Mouse (Mus musculus) midbrain, embryonic 14.5 days (tissue): Measurements from ENCODE around the gene Rfc4. TPM values are rescaled to one million over a fixed set of nuclear protein-coding genes. Genes with fewer than 3 reads are reported as not detected.
"Not testable (repeated sequence)": the region's sequence is repeated elsewhere in the genome, so short reads cannot be mapped to it uniquely, and the experiment has no call there.

ENCODE experiments used
- ATAC-seq: fragments of 200-750 bp; cut with Nextera tagmentation; 2 replicates; pipeline ENCODE4 v1.8.0; 2017; ENCODE audit warnings: moderate number of reproducible peaks, moderate library complexity; ENCODE audit not compliant: low FRiP score, low TSS enrichment
- DNase-seq: peaks from one replicate; pipeline ENCODE4 v3.0.0-alpha.2; 2015
- H3K27ac ChIP-seq: fragments of 300-500 bp; sonication (generic); replicated peaks from 2 replicates; pipeline ENCODE4 v1.5.1; 2014; ENCODE audit warnings: mild to moderate bottlenecking, low read depth, low read length, moderate library complexity
- H3K27me3 ChIP-seq: fragments of 300-500 bp; sonication (generic); 2 replicates; pipeline ENCODE4 v1.6.1; 2014; ENCODE audit warnings: low read length, control low read depth, mixed read lengths; ENCODE audit not compliant: control insufficient read depth, insufficient read depth
- H3K36me3 ChIP-seq: fragments of 300-500 bp; sonication (generic); 2 replicates; pipeline ENCODE4 v1.6.1; 2014; ENCODE audit warnings: low read length, control low read depth; ENCODE audit not compliant: control insufficient read depth, insufficient read depth
- H3K4me1 ChIP-seq: fragments of 300-500 bp; sonication (generic); 2 replicates; pipeline ENCODE4 v1.6.1; 2014; ENCODE audit warnings: mild to moderate bottlenecking, antibody characterized with exemption, low read length, control low read depth; ENCODE audit not compliant: control insufficient read depth, insufficient read depth
- H3K4me2 ChIP-seq: fragments of 300-500 bp; sonication (generic); 2 replicates; pipeline ENCODE4 v1.6.1; 2014; ENCODE audit warnings: mild to moderate bottlenecking, low read length, moderate library complexity
- H3K4me3 ChIP-seq: fragments of 300-500 bp; sonication (generic); replicated peaks from 2 replicates; pipeline ENCODE4 v1.5.1; 2014; ENCODE audit warnings: low read depth, low read length
- H3K9ac ChIP-seq: fragments of 300-500 bp; sonication (generic); replicated peaks from 2 replicates; pipeline ENCODE4 v1.6.1; 2014; ENCODE audit warnings: mild to moderate bottlenecking, low read length, moderate library complexity
- H3K9me3 ChIP-seq: fragments of 300-500 bp; sonication (generic); 2 replicates; pipeline ENCODE4 v1.6.1; 2016; ENCODE audit warnings: low read length, control low read depth, mixed read lengths; ENCODE audit not compliant: control insufficient read depth
- WGBS: fragments of 180-500 bp; shearing (Covaris S2); extraction: QIAGEN DNeasy Blood & Tissue Kit; methylation state at CpG from one replicate; pipeline ENCODE4 v1.1.7; 2014; 5-methylcytosine and 5-hydroxymethylcytosine counted together
- polyA plus RNA-seq: library from polyadenylated mRNA; unstranded; fragments of >200 nt; fragmentation: Nextera tagmentation; extraction: Ambion mirVana; gene quantifications from 2 replicates; pipeline ENCODE4 v1.2.1, GENCODE M21; 2014

Rfc4 gene
- polyA plus RNA-seq, 1 experiment from 2014 or later: 57.1 TPM

DNA sequence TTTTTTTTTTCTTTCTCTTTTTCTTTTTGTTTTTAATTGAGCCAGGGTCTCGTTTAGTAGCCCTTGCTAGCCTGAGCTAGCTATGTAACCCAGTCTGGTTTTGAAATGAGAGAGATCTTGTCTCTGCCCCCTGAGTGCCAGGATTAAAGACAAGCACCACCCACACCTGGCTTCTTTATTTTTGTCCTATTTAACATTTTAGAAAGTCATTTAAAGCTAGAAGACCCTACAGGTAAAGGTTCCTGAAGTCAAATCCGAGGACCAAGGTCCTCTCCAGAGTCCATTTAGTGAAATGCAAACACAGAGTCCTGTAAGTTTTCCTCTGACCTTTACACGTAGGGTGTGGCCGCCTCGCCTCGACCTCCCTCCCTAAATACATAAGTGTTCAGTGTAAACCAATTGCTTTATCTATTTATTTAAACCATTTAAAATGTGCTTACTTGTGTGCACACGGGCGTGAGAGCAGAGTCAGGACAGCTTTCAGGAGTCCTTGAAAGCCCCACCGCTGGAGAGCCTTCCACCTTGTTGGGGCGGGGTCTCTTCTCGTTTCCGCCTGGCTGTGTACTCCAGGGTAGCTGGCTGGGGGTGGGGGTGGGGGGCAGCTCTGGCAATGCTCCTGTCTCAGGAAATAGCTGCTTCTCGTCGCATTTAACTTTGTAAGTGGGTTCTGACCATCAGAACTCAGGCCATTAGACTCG is 25.0 kb downstream of the Rfc4 start:
- WGBS: 18% methylated on average over 15 of the region's 15 CpGs
- H3K9me3 ChIP-seq: no peaks in the 10 kb centered on the region
- H3K9ac ChIP-seq: no peak overlapping the region
- H3K27ac ChIP-seq: no peak overlapping the region
- H3K36me3 ChIP-seq: no peaks in the 10 kb centered on the region
- ATAC-seq (no peak), DNase-seq (no peak)
- no peaks in the 10 kb centered on the region for H3K27me3 ChIP-seq
- peak overlapping the region; percentile 37 for H3K4me2 ChIP-seq
- peaks cover 5% of the 10 kb centered on the region; the same call in 1 of the 2 replicates for H3K4me1 ChIP-seq
- H3K4me3 ChIP-seq: no peak overlapping the region

DNA sequence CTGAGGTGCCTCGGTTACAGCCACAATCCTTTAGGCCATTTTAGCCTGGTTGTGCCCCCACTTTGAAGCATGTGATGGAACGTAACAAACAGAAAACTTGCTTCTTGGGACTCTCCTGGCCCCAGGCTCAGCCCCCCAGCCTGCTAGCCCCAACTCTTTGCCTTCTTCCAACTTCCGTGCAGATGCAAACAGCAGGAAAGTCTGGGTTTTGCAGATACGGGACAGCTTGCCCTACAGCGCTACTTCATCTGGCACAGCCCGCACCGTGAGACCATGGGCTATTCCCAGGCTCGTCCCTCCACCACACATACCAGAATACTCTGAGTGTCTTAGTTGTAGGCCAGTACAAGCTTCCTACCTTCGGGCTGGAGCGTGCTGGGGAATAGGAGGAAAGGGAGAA is 26.9 kb downstream of the Rfc4 start:
- H3K9me3 ChIP-seq: no peaks in the 10 kb centered on the region
- DNase-seq (no peak), ATAC-seq (no peak)
- H3K4me1 ChIP-seq: peaks cover 5% of the 10 kb centered on the region; the same call in 1 of the 2 replicates
- no peaks in the 10 kb centered on the region for H3K36me3 ChIP-seq
- H3K27me3 ChIP-seq: no peaks in the 10 kb centered on the region
- no peak overlapping the region for H3K27ac ChIP-seq
- H3K4me2 ChIP-seq: peak overlapping the region; percentile 60
- 13% methylated on average over 10 of the region's 10 CpGs for WGBS
- H3K4me3 ChIP-seq: peak overlapping the region; percentile 29; the same call in 1 of the 2 replicates
- peak overlapping the region; percentile 39; the same call in 1 of the 2 replicates for H3K9ac ChIP-seq

DNA sequence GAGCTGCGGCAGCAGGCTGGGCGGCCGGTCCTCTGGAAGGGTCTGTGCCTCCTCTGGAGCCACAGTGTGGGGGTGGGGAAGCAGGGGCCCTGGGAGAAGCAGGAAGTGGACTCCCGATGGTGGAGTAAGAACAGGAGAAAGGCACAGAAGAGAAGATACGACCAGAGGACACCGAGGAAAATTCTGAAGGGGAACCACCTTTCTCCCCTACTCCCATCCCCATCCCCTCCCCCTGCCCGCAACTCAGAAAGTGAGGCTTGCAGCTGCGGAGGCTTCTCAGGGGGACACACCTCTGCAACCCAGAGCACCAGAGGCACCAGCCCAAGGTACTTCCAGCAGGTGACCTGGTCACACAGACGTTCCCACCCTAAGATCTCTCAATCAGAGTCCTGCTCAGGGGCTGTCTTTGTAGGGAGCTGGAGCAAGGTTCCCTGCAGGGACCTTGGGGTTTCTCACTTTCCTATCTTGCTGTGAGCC is 27.4 kb downstream of the Rfc4 start:
- H3K9me3 ChIP-seq: no peaks in the 10 kb centered on the region
- DNase-seq (peak; percentile 60), ATAC-seq (no peak; the same call in 1 of the 2 replicates)
- no peak overlapping the region for H3K27ac ChIP-seq
- no peaks in the 10 kb centered on the region for H3K36me3 ChIP-seq
- peaks cover 5% of the 10 kb centered on the region; the same call in 1 of the 2 replicates for H3K4me1 ChIP-seq
- H3K4me2 ChIP-seq: peak overlapping the region; percentile 60
- 2% methylated on average over 9 of the region's 9 CpGs for WGBS
- H3K9ac ChIP-seq: peak overlapping the region; percentile 39
- no peaks in the 10 kb centered on the region for H3K27me3 ChIP-seq
- peak overlapping the region; percentile 29 for H3K4me3 ChIP-seq

DNA sequence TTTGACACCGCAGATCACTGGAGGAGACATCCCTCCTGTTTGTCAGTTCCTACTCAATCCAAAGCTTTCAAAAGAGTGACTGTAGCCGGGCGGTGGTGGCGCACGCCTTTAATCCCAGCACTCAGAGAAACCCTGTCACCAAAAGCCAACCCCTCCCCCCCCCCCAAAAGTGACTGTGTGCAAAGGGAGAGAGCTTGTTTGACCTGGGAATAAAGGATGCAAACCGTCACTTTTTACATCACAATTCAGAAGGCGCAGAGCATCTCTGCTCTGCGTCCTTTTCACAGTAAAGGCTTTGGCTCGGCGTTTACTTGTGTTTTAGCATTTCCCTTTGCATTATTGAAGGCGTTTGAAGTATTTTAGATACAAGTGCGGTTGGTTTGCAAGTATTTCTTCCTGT is 27.9 kb downstream of the Rfc4 start:
- no peak overlapping the region for H3K27ac ChIP-seq
- no peaks in the 10 kb centered on the region for H3K36me3 ChIP-seq
- no peaks in the 10 kb centered on the region for H3K27me3 ChIP-seq
- DNase-seq: no peak
- peaks cover 5% of the 10 kb centered on the region; the same call in 1 of the 2 replicates for H3K4me1 ChIP-seq
- no peaks in the 10 kb centered on the region for H3K9me3 ChIP-seq
- WGBS: 3% methylated on average over 12 of the region's 12 CpGs
- H3K4me3 ChIP-seq: peak overlapping the region; percentile 29
- ATAC-seq: no peak
- peak overlapping the region; percentile 39 for H3K9ac ChIP-seq
- peak overlapping the region; percentile 60 for H3K4me2 ChIP-seq

DNA sequence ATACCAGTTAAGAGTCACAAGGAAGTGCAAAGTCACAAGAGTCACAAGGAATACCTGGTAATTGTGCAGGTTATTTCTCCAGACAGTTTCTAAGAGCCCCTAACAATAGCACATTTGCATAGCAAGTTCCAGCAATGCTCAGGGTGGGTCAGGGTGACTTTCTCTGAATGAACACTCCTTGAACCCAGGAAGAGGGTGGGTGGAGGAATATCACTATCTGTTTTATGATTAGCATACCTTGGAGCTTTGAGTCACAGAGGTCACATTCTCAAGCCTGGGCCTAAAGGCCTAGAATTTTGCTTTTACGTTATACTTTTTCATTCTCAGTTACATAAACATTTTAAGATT is 29.5 kb downstream of the Rfc4 start:
- not testable (repeated sequence) for H3K4me3 ChIP-seq, H3K9ac ChIP-seq, H3K9me3 ChIP-seq, H3K4me2 ChIP-seq, ATAC-seq, H3K36me3 ChIP-seq, DNase-seq, H3K4me1 ChIP-seq, H3K27me3 ChIP-seq, H3K27ac ChIP-seq
- 98% methylated on average over 1 of the region's 1 CpGs for WGBS

DNA sequence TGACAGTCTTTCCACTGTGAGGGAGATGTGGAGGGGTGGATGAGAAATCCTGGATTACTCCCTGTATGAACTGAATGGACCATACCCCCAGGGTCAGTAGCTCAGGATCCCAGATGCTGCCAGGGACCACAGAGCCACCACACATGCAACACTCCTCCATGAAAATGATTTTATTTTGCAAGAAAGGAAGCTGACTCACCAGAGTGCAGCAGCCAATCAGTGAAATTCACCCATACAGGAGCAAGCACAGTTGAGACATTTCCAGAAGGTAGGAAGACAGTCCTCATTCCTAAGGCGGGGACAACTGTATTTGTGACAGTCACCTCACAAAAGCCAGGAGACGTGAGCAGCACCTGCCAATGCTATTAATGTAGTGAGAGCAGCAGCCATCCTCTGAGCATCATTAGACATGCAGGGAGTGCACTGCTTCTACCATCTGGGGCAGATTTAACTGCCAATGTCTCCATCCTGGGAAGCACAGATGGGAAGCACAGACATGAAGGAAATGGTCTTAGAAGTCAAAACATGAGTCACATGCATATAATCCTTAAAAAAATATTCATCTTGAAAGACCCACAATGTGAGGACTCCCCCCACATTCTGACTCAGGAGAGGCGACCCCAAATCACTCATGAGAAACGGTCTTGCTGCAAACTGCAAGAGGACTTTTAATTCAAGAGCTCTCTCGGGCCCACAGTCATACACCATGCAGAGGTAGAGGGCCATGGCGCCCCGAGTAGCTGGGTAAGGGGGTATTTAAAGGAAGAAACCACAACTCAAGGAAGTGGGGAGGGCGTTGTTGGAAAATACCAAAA is 30.0 kb downstream of the Rfc4 start:
- H3K4me2 ChIP-seq, H3K4me1 ChIP-seq, H3K36me3 ChIP-seq, DNase-seq, H3K9ac ChIP-seq, H3K27me3 ChIP-seq, H3K27ac ChIP-seq, ATAC-seq, H3K4me3 ChIP-seq, H3K9me3 ChIP-seq: not testable (repeated sequence)
- 87% methylated on average over 8 of the region's 8 CpGs for WGBS

DNA sequence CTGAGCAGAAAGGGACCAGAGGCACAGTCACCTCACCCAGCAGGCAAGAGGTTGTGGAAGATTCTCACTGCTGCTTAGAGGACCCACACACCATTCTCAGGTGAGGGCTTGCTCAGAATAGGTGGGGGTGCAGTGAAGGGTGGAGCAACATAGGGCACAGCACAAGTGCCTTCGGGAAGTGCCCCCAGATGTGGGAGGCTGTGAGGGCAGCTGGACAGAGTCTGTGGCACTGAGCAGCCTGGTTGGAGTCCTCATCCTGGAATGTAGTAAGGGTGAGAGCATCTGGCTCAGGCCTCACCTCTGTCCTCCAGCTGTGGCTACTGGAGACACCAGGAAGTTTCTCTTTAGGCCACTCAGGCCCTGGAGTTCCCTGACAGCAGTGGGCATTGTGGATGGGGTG is 30.7 kb downstream of the Rfc4 start:
- H3K4me3 ChIP-seq, H3K9ac ChIP-seq, H3K4me1 ChIP-seq, H3K9me3 ChIP-seq, DNase-seq, H3K27ac ChIP-seq, ATAC-seq, H3K4me2 ChIP-seq, H3K27me3 ChIP-seq, H3K36me3 ChIP-seq: not testable (repeated sequence)
- WGBS: 94% methylated on average over 1 of the region's 1 CpGs

DNA sequence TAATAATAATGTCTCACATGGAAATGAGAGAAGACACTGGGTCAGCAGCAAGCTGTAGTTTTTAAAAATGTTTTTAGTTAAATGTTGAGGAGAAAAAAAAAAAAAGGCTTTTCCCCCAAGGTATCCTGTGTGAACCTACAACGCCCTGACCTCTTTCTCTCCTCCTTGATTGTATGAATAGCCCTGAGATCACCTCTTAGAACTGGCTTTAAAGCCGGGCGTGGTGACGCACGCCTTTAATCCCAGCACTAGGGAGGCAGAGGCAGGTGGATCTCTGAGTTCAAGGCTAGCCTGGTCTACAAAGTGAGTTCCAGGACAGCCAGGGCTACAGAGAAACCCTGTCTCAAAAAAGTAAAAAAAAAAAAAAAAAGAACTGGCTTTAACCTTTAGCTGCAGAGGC is 32.0 kb downstream of the Rfc4 start:
- 94% methylated on average over 5 of the region's 5 CpGs for WGBS
- not testable (repeated sequence) for H3K9me3 ChIP-seq, H3K27me3 ChIP-seq, H3K27ac ChIP-seq, H3K4me2 ChIP-seq, DNase-seq, H3K4me3 ChIP-seq, ATAC-seq, H3K4me1 ChIP-seq, H3K9ac ChIP-seq, H3K36me3 ChIP-seq
